Mouse (Mus musculus): ENCODE measurements around the gene Pbx1.

Pbx1 gene

DNA sequence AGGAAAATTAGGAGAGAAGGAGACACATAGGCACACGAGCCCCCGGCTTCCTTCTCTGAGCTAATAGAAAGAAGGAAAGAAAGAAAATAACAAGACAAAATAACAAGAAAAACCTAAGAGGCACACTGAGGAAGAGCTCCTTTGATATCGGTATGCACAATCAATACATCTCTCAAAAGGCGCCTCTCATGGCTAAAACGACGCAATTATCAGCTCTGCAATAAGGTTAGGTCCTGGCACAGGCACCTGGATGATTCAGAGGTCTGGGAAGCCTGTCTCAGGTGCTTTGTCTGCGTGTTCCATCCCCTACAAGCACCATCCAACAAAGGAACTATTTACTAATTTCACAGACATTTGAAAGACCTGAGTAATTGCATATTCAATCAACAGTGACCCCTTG lies 5.8 kb downstream of the Pbx1 start:
- DNase-seq (ENCODE audit: low read depth, low spot score) = no peak

GRCm38 (mm10) chr1:168425017-168425705 lies 6.9 kb downstream of the Pbx1 start:
- DNase-seq (ENCODE audit: low read depth, low spot score) = no peak

- no peak for DNase-seq (ENCODE audit: low read depth, low spot score)
These were observed 8.6 kb downstream of the Pbx1 start for GRCm38 (mm10) chr1:168423389-168423930.

- DNase-seq (ENCODE audit: low read depth, low spot score) = no peak
These were observed 13.2 kb downstream of the Pbx1 start for GRCm38 (mm10) chr1:168418903-168419302.

DNA sequence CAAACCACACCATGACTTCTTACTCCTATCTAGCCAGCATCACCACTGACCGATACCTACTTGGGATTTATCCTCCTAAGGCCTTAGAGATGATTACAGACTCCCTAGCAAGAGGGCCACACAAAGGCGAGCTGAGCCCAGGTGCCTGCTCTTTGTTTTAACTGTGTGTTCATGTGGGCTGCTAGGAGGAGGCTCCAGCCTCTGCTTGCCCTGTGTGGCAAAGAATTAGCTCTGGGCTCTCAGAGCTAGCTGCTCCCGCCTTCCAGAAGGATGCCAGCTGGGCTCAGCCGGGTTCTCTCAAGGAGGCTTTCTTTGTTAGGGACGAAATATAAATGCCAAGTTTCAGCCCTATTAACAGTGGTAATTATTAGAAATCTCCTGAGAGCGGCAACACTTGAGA lies 14.4 kb downstream of the Pbx1 start:
- DNase-seq (ENCODE audit: low read depth, low spot score) = no peak

- no peak for DNase-seq (ENCODE audit: low read depth, low spot score)
These were observed 15.2 kb downstream of the Pbx1 start for GRCm38 (mm10) chr1:168416729-168417437.

GRCm38 (mm10) chr1:168410611-168411010 lies 21.5 kb downstream of the Pbx1 start:
- no peak for DNase-seq (ENCODE audit: low read depth, low spot score)

- DNase-seq (ENCODE audit: low read depth, low spot score) = no peak
These were observed 22.0 kb downstream of the Pbx1 start for GRCm38 (mm10) chr1:168410054-168410453.

DNA sequence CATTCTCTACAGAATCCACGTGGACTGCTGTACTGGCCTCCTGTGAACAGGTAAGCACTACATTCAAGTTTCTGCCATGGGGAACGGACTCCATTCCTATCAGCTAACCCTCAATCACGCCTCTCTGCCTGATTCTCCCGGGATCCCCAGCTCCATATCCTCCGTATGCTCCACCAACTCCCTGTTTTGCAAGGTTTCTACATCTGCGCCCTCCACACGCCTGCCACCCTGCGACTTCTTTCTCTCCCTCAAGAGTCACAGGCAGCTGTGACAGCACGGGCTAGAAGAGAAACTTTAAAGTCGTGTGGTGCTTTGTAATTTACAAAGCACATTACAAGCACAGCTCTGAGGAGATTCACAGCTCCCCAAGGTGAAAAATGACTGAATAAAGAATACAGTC lies 23.3 kb downstream of the Pbx1 start:
- no peak for DNase-seq (ENCODE audit: low read depth, low spot score)

- no peak for DNase-seq (ENCODE audit: low read depth, low spot score)
These were observed 24.1 kb downstream of the Pbx1 start for GRCm38 (mm10) chr1:168407958-168408357.

GRCm38 (mm10) chr1:168406291-168406675 lies 25.8 kb downstream of the Pbx1 start:
- DNase-seq (ENCODE audit: low read depth, low spot score) = no peak

DNA sequence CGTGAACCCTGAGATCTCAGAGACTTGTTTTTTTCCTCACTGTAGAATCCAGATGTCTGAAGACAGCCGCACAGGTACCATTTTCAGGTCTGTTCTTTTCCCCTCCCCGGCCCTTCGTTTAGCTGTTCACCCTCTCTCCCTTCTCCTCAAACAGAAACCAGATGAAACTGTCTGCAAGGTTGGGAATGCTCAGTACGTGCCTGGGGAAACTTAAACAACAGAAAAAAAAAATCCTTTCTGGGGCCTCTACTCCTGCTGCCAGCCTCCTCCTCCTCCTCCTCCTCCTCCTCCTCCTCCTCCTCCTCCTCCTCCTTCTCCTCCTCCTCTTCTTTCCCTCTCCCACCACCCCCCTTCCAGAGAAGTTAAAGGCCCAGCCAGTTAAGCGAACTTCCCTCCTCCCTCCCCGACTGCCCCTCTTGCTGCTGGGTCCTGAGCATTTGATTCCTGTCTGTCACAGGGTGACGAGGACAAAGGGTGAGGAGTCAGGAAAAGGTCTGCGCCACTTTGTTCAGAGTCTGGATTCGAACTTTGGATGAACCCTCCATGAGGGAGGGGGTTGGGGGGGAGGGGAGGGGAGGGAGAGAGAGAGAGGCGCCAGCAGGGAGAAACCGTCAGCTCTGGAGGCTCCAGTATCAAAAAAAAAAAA lies 26.3 kb downstream of the Pbx1 start:
- no peak for DNase-seq (ENCODE audit: low read depth, low spot score)

DNA sequence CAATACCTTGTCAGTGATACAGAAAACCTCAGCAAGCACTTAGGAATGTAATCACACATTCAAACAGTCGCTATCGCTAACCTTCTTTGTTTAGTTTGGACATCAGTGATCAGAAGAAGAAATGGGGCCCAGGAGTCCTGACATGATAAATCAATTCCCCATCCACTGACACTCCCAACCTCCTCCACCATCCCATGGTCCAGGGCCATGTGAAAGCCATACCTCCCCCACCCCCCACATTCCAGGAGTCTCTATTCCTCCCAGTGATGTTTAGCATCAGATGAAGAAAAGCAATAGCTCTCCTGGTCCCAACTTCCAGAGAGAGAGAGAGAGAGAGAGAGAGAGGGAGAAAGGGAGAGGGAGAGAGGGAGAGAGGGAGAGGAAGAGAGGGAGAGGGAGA lies 28.5 kb downstream of the Pbx1 start:
- DNase-seq (ENCODE audit: low read depth, low spot score) = no peak

DNA sequence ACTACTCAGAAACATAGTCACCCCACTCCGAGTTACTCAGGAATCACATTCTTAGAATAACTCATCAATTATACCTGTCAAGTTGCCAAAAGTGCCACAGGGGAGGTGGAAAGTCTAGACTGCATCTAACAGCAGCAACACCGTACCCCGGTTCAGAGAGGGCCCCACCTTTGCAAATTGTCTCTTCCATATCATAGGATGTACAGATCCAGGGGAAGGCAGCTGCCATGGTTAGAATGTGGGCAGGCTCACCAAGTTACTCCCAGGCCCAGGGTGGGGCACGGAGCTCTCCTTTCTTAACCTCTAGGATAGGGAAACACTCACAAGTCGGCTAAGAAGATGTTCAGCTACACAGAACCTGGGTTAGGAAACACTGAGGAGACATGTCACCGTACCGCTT lies 29.4 kb downstream of the Pbx1 start:
- no peak for DNase-seq (ENCODE audit: low read depth, low spot score)

DNA sequence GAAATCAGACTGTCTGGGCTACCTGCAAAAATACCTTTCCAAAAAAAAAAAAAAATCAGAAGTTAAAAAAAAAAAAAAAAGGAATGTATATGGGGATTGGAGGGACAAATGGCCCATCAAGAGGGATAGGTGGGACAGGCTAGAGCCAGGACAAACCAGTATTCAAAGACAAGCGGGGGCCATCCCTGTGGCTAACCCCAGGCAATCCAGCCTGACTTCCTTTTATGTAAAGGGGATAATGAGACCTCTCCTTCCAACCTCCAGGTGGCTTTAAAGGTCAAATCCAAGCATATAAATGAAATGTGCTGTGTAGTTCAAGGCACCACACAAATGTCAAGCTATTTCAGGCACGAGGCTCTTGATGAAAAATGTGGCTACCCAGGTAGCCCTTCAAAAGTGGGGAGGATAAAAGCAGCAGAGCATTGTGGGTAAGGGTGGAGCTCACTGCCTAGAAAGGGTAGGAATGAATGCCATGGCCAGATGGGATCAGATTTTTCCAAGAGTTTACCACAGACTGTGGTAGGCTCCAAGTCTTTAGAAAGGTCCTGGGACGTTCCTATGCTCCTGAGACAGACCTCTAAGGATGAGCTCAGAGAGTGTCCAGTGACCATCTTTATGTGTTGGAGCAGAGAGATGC lies 36.4 kb downstream of the Pbx1 start:
- no peak for DNase-seq (ENCODE audit: low read depth, low spot score)

DNA sequence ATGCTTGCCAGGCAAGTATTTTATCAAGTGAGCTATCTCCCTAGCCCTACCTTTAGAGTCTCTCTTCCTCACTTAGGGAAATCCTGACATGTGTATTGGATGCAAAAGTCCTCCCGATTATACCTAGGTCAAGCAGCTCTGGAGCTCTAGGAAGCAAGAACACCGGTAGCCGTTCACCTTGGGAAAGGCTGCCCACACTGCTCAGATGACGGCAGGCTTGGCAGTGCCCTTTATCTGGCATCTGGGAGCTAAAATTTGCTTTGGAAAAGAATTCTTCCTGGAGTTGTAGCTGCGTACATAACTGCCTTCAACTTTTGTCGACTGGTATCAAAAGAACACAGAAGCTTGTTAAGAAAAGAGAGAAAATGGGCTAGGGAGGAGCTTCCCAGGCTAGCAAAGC lies 37.5 kb downstream of the Pbx1 start:
- DNase-seq (ENCODE audit: low read depth, low spot score) = no peak

DNA sequence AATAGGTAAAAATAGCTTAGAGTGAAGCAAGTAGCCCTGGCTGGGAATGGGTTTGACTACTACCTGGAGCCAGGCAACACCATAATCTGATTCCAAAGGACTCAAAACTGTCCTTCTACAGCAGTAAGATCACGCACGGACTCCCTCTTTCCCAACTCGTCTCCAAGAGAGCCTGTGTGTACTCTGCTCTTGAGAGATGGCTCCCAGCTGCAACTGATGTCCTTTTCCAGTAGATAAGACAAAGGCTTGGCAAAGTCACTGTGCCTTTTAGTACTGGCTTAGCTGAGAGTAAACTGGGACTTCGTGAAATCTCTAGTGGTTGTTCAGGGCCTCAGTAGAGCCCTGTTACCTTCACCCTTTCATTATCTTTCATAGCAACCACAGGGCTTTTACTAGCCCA lies 38.6 kb downstream of the Pbx1 start:
- DNase-seq (ENCODE audit: low read depth, low spot score) = no peak

- DNase-seq (ENCODE audit: low read depth, low spot score) = no peak
These were observed 39.6 kb downstream of the Pbx1 start for GRCm38 (mm10) chr1:168392500-168392853.

GRCm38 (mm10) chr1:168391617-168392499 lies 40.2 kb downstream of the Pbx1 start:
- no peak for DNase-seq (ENCODE audit: low read depth, low spot score)

- DNase-seq (ENCODE audit: low read depth, low spot score) = no peak
These were observed 41.3 kb downstream of the Pbx1 start for GRCm38 (mm10) chr1:168390748-168391147.

GRCm38 (mm10) chr1:168386159-168386558 lies 45.9 kb downstream of the Pbx1 start:
- no peak for DNase-seq (ENCODE audit: low read depth, low spot score)
